In the genomic region with DNA sequence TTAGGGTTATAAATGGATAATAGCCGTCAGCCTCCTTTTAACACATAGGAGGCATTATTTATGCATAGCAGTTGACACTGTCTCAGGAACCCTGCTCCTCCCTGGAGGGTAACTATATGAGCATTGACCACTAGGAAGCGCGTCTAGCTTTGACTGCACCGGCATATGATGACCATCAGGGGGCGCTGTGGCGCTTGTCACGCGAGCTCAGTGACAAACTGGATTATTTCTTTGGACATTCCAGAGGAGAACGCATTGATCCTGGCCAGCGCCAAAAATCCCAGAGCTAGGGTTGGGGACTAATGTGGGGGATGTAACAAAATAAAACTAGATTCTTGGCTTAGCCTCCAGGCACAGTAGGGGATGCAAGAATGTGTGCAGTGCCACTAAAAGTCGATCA, we compare ENCODE assay signal across 9 mouse cellular contexts. TPM values are rescaled to one million over a fixed set of nuclear protein-coding genes. Genes with fewer than 3 reads are reported as not detected.
DNase-seq lines count a peak whose midpoint lies in the region; ATAC-seq and TF ChIP-seq lines count a peak whose summit lies in the region.
"Had no signal": no experiment of that assay in that cellular context is flagged by ENCODE, and none has a peak within 500 bp of the region (broad histone marks: within the 10 kb centered on the region; RNA-seq: fewer than 3 reads in every experiment).

No protein-coding gene starts in this region.

- peak; percentile 33; the same call in 1 of the 2 replicates for ATAC-seq in kidney, postnatal 0 days (replicated peaks; ENCODE audit: low FRiP score, low read depth)
- ATAC-seq in activated CD4-positive, CD25-positive, alpha-beta regulatory T cell, adult 4 months: no peak

- H3K4me2 ChIP-seq in kidney, postnatal 0 days (ENCODE audit: low read length): no peak overlapping the region
- H3K4me2 ChIP-seq: stomach, embryonic 15.5 days had no signal

- no peak overlapping the region for H3K9ac ChIP-seq in kidney, postnatal 0 days (ENCODE audit: low read depth, low read length)
- H3K9ac ChIP-seq: stomach, embryonic 15.5 days had no signal

- WGBS in kidney, postnatal 0 days: 8% methylated on average over 11 of the region's 11 CpGs

- peak; percentile 99 for TF ChIP-seq CTCF in kidney, postnatal 0 days (IDR thresholded peaks at IDR 0.05; ENCODE audit: low read depth)

- H3K9me3 ChIP-seq in kidney, postnatal 0 days (replicated peaks; ENCODE audit: low read length): no peaks in the 10 kb centered on the region
- H3K9me3 ChIP-seq: stomach, embryonic 15.5 days had no signal

- peak; percentile 75 to 77 for DNase-seq in B cell, adult 2 months
- peak; percentile 30 for DNase-seq in NIH3T3 (ENCODE audit: low read depth)
- DNase-seq in cerebellum, postnatal 14 days: peak; percentile 87 to 91
- DNase-seq in heart, adult 18-20 months: peak; percentile 77 to 91
- peak; percentile 90 for DNase-seq in kidney, postnatal 0 days (ENCODE audit: low spot score)
- DNase-seq in lung, adult 18-20 months: peak; percentile 69 to 71
- peak; percentile 40 for DNase-seq in retina, adult 2 months (ENCODE audit: low read depth, low spot score)

- H3K27ac ChIP-seq in kidney, postnatal 0 days: no peak overlapping the region
- H3K27ac ChIP-seq: stomach, embryonic 15.5 days had no signal

- H3K4me1 ChIP-seq in kidney, postnatal 0 days (replicated peaks; ENCODE audit: insufficient read depth, low read length): no peaks in the 10 kb centered on the region

- H3K4me3 ChIP-seq in kidney, postnatal 0 days (replicated peaks; ENCODE audit: low read depth, low read length): no peak overlapping the region
- H3K4me3 ChIP-seq: stomach, embryonic 15.5 days had no signal

- no peaks in the 10 kb centered on the region for H3K36me3 ChIP-seq in kidney, postnatal 0 days (ENCODE audit: insufficient read depth, low read length)

- no peaks in the 10 kb centered on the region for H3K27me3 ChIP-seq in kidney, postnatal 0 days (ENCODE audit: insufficient read depth, low read length)
- H3K27me3 ChIP-seq: stomach, embryonic 15.5 days had no signal

RNA-seq across cellular contexts. Expression of gene Ltbp4, which starts 35.3 kb away (rescaled TPM):
- 100 to 1,000 TPM; 185 to 206 TPM for total RNA-seq in heart, adult 18-20 months (2021)
- polyA plus RNA-seq in kidney, postnatal 0 days (2015; fragmentation: Nextera tagmentation; extraction: Ambion mirVana): 41.7 and 43.8 TPM in 2 replicates
- 1 to 10 TPM in 1 of 2 experiments, under 1 TPM in 1; 0.94 to 1.3 TPM for polyA plus RNA-seq in activated CD4-positive, CD25-positive, alpha-beta regulatory T cell, adult 4 months (2017; shearing (Covaris generic))

RNA-seq across cellular contexts. Expression of gene Numbl, which starts 43.9 kb away (rescaled TPM):
- total RNA-seq in heart, adult 18-20 months (2021): 1 to 10 TPM; 2.4 to 3.3 TPM
- 12.6 and 13.0 TPM in 2 replicates for polyA plus RNA-seq in kidney, postnatal 0 days (2015; fragmentation: Nextera tagmentation; extraction: Ambion mirVana)
- not detected for polyA plus RNA-seq in activated CD4-positive, CD25-positive, alpha-beta regulatory T cell, adult 4 months (2017; shearing (Covaris generic))

RNA-seq across cellular contexts. Expression of gene Shkbp1, which starts 53.6 kb away (rescaled TPM):
- 1 to 10 TPM; 5.6 to 6.3 TPM for total RNA-seq in heart, adult 18-20 months (2021)
- polyA plus RNA-seq in kidney, postnatal 0 days (2015; fragmentation: Nextera tagmentation; extraction: Ambion mirVana): 34.1 and 40.2 TPM in 2 replicates
- 10 to 100 TPM; 48.9 to 66.0 TPM for polyA plus RNA-seq in activated CD4-positive, CD25-positive, alpha-beta regulatory T cell, adult 4 months (2017; shearing (Covaris generic))

RNA-seq across cellular contexts. Expression of gene Gm20479, which starts 55.0 kb away (rescaled TPM):
- not detected for total RNA-seq in heart, adult 18-20 months (2021)
- 0.57 TPM in 1 of 2 replicates, not detected in the other for polyA plus RNA-seq in kidney, postnatal 0 days (2015; fragmentation: Nextera tagmentation; extraction: Ambion mirVana)
- 1 to 10 TPM; 1.4 to 3.3 TPM for polyA plus RNA-seq in activated CD4-positive, CD25-positive, alpha-beta regulatory T cell, adult 4 months (2017; shearing (Covaris generic))

Comparison
In these comparisons a context has a peak if more than half of its experiments do, and no peak if none do; other contexts are left out.
1. DNase-seq: peak in every context shown above with its lines; median percentile 90 in kidney, postnatal 0 days; 89 in cerebellum, postnatal 14 days; 84 in heart, adult 18-20 months; 76 in B cell, adult 2 months; 70 in lung, adult 18-20 months; 40 in retina, adult 2 months; 30 in NIH3T3.
2. RNA of gene Ltbp4, which starts 35.3 kb away (polyA plus RNA-seq): 41.7 to 43.8 TPM in kidney, postnatal 0 days; 0.94 to 1.3 TPM in activated CD4-positive, CD25-positive, alpha-beta regulatory T cell, adult 4 months; every median in the first group is over 10 times any median in the second.
3. RNA of gene Numbl, which starts 43.9 kb away (polyA plus RNA-seq): 12.6 to 13.0 TPM in kidney, postnatal 0 days; not detected in activated CD4-positive, CD25-positive, alpha-beta regulatory T cell, adult 4 months; every median in the first group is over 10 times any median in the second.